Mouse (Mus musculus) G1E (cell line): Measurements from ENCODE around the gene Slc30a9. TPM values are rescaled to one million over a fixed set of nuclear protein-coding genes. Genes with fewer than 3 reads are reported as not detected.

Experiments used
- ATAC-seq: 2 replicates; pipeline ENCODE4 v1.8.0; 2016; ENCODE audit warnings: mild to moderate bottlenecking; ENCODE audit not compliant: insufficient number of reproducible peaks, poor library complexity, low FRiP score, severe bottlenecking; ENCODE audit errors: extremely low read depth
- DNase-seq: peaks from one replicate; pipeline ENCODE4 v3.0.0; 2012; ENCODE audit warnings: low spot score
- H3K27me3 ChIP-seq: 2 replicates; pipeline ENCODE4 v1.6.1; 2012; ENCODE audit warnings: mild to moderate bottlenecking, low read length, inconsistent platforms; ENCODE audit not compliant: insufficient read depth
- H3K36me3 ChIP-seq: replicated peaks from 2 replicates; pipeline ENCODE3; 2012; ENCODE audit warnings: mild to moderate bottlenecking, inconsistent platforms
- H3K4me1 ChIP-seq: 2 replicates; pipeline ENCODE4 v1.6.1; 2012; ENCODE audit warnings: low read depth, low read length, inconsistent platforms, mixed read lengths; ENCODE audit not compliant: insufficient read depth
- H3K4me3 ChIP-seq: 2 replicates; pipeline ENCODE4 v1.5.1; 2012; ENCODE audit warnings: low read depth, mild to moderate bottlenecking, inconsistent platforms, low read length, moderate library complexity, mixed read lengths
- H3K9me3 ChIP-seq: replicated peaks from 2 replicates; pipeline ENCODE4 v1.6.1; 2012; ENCODE audit warnings: inconsistent platforms
- CTCF ChIP-seq: IDR thresholded peaks from 2 replicates; pipeline ENCODE4 v1.5.1; 2012; ENCODE audit warnings: low read depth, low read length, inconsistent platforms, mixed read lengths
- GATA1 ChIP-seq: IDR thresholded peaks from 2 replicates; pipeline ENCODE4 v1.6.1; 2012; ENCODE audit warnings: borderline replicate concordance, low read length, inconsistent platforms, mixed read lengths
- GATA2 ChIP-seq: IDR thresholded peaks from 2 replicates; pipeline ENCODE4 v1.6.1; 2012; ENCODE audit warnings: low read depth, low read length, inconsistent platforms, borderline replicate concordance
- POLR2AphosphoS5 ChIP-seq: IDR thresholded peaks from 2 replicates; pipeline ENCODE4 v1.6.1; 2012; ENCODE audit warnings: low read depth, low read length, inconsistent platforms; ENCODE audit not compliant: insufficient replicate concordance
- TAL1 ChIP-seq: conservative IDR thresholded peaks from 2 replicates; pipeline ENCODE4 v1.6.1; 2012; ENCODE audit warnings: low read depth, low read length, inconsistent platforms, mixed read lengths
- polyA plus RNA-seq: library from polyadenylated mRNA; stranded (reverse); fragments of >175 nt; gene quantifications from 2 replicates; pipeline ENCODE4 v1.2.3, GENCODE M21; 2012
- total RNA-seq, 2 experiments: library from RNA; stranded (forward) in 1 of 2; stranded (reverse) in 1 of 2; fragments of 200-1000 nt in 1 of 2; fragments of >200 nt in 1 of 2; fragmentation: Nextera tagmentation in 1 of 2; gene quantifications; 2 replicates each; pipeline ENCODE4 v1.2.3; 2014 to 2017

The Slc30a9 gene
- 87.4 and 103 TPM in 2 replicates for total RNA-seq (2014; fragmentation: Nextera tagmentation)
- 90.5 and 109 TPM in 2 replicates for total RNA-seq (2017)
- polyA plus RNA-seq: 8.4 and 9.3 TPM in 2 replicates

DNA sequence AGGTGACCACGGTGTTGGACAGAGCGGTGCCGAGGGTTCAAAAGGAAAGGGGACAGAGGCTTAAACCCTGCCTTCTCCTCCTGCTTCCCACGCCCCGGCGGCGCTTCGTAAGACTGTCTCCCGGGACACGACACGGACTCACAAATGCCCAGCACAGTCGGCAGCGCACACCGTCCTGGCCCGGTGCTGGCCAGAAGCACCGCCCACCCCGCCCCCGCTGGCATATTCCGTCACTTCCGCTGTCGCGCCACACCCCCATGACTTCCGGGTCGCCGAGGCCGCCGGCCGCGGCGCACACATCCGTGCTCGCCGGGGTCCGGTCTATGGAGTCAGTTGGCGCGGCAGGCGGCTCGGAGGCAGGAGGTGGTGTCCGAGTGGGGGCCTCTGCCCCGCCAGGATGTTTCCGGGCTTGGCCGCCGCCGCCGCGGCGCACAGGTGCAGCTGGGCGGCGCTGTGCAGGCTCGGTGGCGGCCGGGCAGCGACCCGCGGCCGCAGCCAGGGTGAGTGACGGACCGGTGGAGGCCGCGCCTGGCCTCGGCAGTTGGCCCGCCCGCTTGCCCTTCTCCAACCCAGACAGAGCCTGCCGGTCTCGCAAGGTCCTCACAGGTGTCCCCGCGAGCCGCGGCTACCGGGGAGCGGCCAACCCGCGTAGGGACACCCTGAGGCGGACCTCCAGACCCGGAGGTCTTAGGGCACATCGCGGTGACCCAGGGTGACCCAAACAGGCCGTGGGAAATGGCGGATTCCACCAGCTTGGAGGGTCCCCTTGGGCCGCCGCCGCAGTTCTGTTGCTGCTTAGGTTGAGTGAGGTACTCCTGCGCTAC is at the start of gene Slc30a9:
Gene Slc30a9 (plus strand): TSS at position 258 of the 824 bp plus-strand sequence.
- TF ChIP-seq TAL1 (no peak), GATA1 (no peak)
- Histone ChIP-seq H3K36me3 (peaks cover 39% of the 10 kb centered on the region), H3K4me1 (peaks cover 28% of the 10 kb centered on the region), H3K27me3 (no peaks in the 10 kb centered on the region), H3K4me3 (peak within 1 kb of the TSS; percentile 98), H3K9me3 (no peaks in the 10 kb centered on the region)
- DNase-seq (peak; percentile 86), ATAC-seq (peak; percentile 75)

DNA sequence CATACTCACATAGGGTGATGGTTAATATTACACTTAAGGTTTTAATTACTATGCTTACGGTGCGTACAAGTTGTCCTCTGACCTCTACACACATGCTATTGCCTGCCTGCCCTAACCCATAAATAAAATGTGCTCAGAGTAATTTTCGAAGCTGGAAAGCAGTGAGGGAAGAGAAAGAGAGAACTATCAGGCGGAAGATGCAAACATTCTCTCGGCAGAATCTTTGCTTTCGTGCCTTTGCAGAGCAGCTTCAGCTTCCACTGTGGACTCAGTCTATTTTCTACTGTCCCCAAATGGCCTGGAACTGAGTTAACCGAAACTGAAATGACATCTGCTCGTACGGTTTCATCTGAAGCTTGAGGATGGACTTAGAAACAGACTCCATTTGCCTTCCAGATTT is 48.3 kb upstream of the Slc30a9 start:
- Histone ChIP-seq H3K4me1 (peaks cover 12% of the 10 kb centered on the region), H3K27me3 (0 out of 2 replicates have a peak, but pooled peaks cover 8% of the 10 kb centered on the region), H3K4me3 (no peak overlapping the region), H3K36me3 (peaks cover 7% of the 10 kb centered on the region), H3K9me3 (no peaks in the 10 kb centered on the region)
- TF ChIP-seq TAL1 (no peak), GATA2 (no peak), CTCF (no peak), POLR2AphosphoS5 (no peak), GATA1 (no peak)
- no peak for DNase-seq
- no peak for ATAC-seq

DNA sequence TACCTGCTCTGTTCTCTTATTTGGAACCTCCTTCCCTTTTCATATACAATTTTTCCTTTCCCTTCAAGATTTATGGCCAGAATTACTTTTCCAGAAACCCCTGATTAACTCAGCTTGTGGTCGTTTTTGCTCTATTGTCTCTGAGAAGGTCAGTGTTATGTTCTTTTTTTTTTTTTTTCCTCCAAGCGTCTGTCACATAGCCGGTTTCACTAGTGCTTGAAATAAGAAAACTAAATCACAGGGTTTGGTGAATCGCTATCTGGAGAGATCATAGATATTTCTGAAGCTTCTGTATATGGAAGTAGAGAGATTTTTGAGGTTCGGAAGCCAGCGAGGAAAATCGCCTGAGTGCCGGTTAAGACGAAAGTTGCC is 46.6 kb upstream of the Slc30a9 start:
- TF ChIP-seq POLR2AphosphoS5 (no peak), TAL1 (no peak), CTCF (no peak), GATA1 (no peak), GATA2 (no peak)
- Histone ChIP-seq H3K9me3 (no peaks in the 10 kb centered on the region), H3K4me1 (peaks cover 26% of the 10 kb centered on the region), H3K27me3 (0 out of 2 replicates have a peak, but pooled peaks cover 5% of the 10 kb centered on the region), H3K4me3 (peak overlapping the region; percentile 83), H3K36me3 (peaks cover 23% of the 10 kb centered on the region)
- 0 out of 2 replicates have a peak, but pooled peaks have one; percentile 2 for ATAC-seq
- no peak for DNase-seq

DNA sequence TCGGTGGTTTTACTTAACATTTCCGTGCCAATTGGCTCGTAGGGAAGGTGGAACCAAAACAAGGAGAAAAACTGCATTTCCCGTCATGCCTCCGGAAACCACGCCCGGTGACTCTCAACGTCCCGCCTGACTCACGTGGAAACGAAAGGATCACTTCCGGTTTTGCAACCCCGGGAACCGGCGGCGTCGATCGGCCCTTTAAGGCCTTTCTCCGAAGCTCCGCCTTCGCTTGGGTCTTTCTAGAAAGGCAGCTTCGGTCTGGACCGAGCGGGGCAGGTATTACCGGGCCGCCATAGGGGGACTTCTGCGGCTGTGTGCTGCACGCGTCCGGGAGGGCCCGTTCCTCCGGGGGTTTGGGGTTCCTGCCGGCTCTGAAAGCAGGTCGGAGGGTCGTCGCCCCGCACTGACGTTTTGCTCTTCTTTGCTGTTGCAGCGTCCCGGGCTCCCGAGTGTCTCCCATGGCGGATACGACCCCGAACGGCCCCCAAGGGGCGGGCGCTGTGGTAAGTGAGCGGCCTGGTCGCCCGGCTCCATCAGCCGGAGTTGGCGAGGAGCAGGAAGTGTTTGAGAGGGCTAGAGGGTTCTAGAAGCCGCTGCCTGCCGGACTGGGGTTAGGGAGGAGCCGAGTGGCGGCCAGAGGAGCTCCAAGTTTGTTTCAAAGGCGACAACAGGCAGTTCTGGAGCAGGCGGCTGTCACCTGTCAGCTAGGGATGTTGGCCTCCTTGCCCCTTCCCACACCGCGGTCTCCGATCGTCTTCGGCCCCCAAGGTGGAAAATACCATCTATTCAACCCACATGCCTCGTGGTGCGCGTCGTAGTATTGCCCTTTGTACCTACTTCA is 46.0 kb upstream of the Slc30a9 start, which contains the start of gene Tmem33:
Gene Tmem33 (plus strand): TSS at position 35 of the 841 bp plus-strand sequence.
- Histone ChIP-seq H3K36me3 (peaks cover 29% of the 10 kb centered on the region), H3K4me1 (peaks cover 32% of the 10 kb centered on the region), H3K27me3 (0 out of 2 replicates have a peak, but pooled peaks cover under 1% of the 10 kb centered on the region), H3K4me3 (peak within 1 kb of the TSS; percentile 83), H3K9me3 (no peaks in the 10 kb centered on the region)
- TF ChIP-seq CTCF (no peak), GATA2 (no peak), POLR2AphosphoS5 (no peak), GATA1 (no peak), TAL1 (no peak)
- DNase-seq (peak; percentile 63), ATAC-seq (peak; percentile 93)

DNA sequence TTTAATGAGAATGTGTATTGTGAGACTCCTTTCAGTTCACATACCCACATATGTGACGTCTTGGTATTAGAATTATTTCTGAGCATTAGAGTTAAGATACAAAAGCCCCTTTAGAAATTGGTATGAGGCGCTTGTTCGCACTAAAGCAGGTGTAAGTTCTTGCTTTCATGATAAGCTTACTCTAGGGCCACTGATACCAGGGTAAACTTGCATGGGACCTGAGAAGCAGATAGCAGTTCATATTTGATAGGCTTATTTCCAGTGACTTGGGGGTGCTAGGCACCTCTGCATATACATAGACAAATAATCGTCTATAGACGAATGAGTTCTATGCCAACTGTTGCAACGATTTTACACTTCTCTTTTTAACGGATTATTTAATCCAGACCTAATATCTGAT is 43.8 kb upstream of the Slc30a9 start:
- ATAC-seq: no peak
- DNase-seq: no peak
- TF ChIP-seq CTCF: no peak
- no peaks in the 10 kb centered on the region for H3K9me3 ChIP-seq
- no peaks in the 10 kb centered on the region for H3K27me3 ChIP-seq
- peaks cover 49% of the 10 kb centered on the region for H3K4me1 ChIP-seq
- H3K4me3 ChIP-seq: no peak overlapping the region; the same call in 1 of the 2 replicates
- peaks cover 46% of the 10 kb centered on the region for H3K36me3 ChIP-seq

GRCm38 (mm10) chr5:67266106-67266505 is 40.6 kb upstream of the Slc30a9 start:
- DNase-seq (no peak), ATAC-seq (no peak)
- no peaks in the 10 kb centered on the region for H3K27me3 ChIP-seq
- peaks cover 62% of the 10 kb centered on the region for H3K36me3 ChIP-seq
- TF ChIP-seq CTCF (no peak), GATA2 (no peak), GATA1 (no peak), POLR2AphosphoS5 (no peak), TAL1 (no peak)
- H3K9me3 ChIP-seq: no peaks in the 10 kb centered on the region
- peaks cover 57% of the 10 kb centered on the region for H3K4me1 ChIP-seq
- H3K4me3 ChIP-seq: no peak overlapping the region
